Mouse (Mus musculus): ENCODE data around the gene Fchsd2.
A peak's percentile ranks its signal among the peaks of the same experiment; 100 is the strongest.

The Fchsd2 gene

DNA sequence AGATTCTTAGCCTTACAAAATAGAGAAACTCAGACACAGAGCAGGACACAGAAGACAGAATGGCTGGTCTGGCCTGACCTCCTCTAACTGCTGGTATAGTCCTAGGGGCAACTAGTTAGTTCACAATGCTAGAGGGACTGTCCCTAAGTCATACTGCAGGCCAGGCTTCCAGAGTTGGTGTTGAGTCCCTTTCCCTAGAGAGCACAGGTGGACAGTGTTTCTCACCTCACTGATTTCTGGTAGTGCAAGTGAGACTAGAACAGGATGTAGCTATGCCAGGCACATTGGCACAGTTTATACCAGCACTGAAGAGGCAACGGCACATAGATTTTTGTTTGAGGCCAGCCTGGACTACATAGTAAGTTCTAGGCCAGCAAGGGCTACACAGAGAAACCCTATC lies 200.0 kb downstream of the Fchsd2 start:
- DNase-seq: no peak

DNA sequence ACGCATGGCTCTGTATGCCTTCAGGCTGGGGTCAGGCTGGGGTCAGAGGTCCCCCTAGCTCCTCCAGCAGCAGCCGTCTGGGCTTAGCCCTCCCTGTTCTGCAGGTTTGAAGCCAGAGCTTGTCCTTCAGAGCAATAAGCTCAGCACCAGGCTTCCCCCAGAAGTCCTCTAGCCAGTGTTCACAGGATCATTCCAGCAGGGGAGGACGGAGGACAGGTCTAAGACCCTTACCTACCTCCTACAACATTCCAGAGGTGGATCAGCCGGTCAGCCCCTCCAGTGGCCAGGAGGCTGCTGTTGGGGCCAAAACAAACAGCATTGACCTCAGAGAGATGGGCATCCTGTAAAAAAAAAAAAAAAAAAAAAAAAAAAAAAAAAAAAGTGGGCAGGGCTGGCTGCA lies 200.5 kb downstream of the Fchsd2 start:
- no peak for DNase-seq

DNA sequence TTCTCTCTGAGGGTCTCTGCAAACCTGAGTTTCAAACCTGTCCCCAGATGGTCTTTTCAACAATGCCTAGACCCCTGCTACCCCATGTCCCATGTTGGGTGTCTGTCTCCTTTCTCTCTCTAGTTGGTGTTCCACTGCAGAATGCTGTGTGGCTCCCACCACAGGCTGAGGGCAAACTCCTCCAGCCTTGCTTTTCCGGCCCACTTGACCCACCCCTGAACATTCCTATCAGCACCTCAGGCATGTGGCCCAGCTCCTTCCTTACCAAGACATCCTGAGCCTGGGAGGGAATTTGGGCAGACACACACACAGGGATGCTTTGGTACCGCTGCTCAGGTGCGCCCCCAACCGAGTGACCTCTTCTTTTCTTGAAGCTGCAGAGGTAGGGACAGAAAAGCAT lies 200.9 kb downstream of the Fchsd2 start:
- peak; percentile 13 for DNase-seq

DNA sequence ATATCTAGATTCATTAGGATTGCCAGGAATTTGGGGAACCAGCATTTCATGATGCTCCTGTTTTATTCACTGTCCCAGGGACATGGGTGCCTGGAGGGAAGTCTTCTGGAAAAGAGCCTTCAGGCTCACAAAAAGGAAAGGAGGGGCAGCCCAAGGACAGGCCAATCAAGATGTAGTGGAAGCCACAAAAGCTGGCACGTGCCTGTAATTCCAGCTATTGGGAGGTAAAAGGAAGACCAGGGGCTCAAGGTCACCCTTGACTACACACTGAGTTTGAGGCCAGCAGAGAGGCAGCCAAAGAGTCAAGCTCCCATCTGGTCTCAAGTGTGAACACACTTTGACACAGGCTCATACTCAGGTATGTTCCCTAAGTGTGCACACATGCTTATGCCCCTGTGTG lies 202.8 kb downstream of the Fchsd2 start:
- DNase-seq: peak; percentile 39

DNA sequence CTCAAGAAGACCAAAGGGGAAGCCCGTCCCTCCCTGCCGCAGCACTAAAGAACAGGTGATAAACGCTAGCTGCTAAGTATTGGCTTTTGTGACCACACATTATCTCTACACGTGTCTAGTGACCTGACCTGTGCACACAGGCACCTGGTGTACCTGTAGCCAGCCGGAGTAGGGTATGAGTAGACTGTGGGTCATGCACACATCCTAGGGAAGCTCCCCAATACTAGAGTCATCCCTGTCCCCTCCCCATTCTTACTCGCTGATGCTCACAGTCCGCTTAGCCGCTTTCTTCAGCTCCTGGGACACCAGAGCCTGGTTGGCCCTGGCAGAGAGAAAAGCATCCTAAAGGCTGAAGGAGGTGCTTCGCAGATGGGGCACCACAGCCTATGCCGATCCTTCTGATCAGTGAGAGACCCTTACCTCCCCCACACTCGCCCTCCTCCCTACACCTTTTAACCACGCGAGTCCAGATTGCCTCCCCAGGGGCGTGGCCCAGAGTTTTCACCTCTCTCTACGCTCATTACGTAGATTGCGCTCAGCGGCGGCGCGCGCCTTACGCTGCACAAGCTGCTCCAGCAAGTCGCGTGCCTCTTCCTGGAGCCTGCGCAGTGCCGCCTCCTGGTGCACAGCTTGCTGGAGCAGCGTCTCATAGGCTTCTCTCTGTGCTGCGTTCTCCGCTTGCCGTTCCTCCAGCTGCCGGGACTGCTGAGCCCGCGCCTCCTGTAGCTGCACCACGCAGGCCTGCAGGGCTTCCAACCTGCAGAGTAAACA lies 203.8 kb downstream of the Fchsd2 start:
- peak; percentile 89 for DNase-seq

DNA sequence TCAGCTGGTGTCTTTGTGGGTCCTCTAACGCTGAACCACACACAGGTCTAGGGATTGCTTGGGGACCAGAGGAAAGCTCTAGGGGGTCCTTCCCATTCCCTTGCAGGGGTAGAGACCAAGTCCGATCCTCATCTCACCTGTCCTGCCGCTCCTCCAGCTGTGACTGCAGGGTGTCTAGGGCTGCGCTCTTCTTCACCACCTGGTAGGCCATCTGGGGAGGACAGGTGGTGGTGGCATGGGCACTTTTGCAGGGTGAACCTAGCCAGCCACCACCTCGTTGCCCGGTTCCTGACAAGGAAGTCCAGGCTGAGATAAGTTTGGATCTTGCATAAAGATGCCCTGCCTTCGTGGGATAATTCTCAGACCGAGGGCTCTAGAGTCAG lies 204.4 kb downstream of the Fchsd2 start:
- peak; percentile 77 for DNase-seq

DNA sequence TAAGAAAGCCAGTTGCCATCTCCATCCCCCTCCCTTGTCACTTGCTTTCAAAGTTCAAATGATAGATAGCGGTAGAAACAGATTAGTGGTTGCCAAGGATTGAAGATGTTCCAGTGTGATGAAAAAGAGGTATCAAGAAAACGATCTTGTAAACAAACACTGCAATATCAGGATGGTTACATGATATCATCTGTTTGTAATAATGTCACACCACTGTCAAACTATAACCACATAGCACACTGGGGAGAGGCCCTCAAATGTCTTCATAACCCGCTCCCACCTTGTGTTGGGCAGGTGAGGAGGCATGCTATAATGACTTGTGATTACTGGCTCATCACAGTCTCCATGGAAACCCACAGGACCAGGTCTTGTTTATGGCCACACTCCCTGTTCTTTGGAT lies 205.7 kb downstream of the Fchsd2 start:
- DNase-seq: peak; percentile 26

DNA sequence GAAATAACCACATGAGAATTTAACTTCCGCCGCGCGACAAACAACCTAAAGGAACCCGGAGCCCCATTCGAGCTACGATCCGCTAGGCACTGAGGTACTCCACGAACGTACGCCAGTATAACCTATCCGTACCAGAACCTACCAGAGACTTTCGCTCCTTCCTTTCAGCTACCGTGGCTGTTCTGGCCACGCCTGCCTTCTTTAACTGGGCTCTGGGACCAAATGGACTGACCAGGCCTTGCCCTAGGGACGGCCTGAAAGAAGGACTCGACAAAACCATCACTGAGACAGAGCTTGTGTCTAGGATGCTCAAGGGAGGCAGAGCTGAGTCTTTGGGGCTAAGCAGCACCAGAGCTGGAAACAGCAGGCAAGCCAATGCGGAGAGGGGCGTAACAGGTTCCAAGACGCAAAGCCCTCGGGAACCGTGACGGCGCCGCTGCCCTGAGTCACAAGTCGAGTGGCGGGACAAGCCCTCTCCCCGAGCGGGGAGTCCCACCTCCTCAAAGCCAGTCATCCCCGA lies 208.8 kb downstream of the Fchsd2 start:
- no peak for DNase-seq

DNA sequence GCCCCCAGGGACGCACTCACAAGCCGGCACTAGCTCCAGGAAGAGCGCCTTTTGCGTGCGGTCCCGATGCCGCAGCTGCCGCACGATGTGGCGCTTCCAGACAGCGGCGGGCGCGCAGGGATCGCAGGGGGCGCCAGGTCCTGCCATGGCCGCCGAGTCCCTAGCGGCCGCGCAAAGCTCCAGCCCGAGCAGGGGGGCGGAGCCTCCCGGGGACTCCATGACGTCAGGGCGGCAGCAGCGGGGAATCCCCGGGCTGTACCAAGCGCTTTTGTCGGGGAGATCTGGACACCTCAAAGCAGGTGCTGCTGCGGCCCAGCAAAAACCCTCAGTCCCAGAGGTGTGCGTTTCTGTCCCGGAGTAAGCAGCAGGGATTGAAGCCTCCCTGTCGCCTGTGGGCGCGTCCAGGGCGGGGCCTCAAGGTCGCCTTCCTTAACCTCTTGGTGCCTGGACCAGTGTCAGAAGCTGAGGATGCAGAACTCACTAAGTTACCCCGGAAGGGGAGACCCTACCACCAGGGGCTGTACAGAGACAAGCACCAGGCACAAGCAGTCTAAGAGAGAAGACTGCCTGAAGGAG lies 209.3 kb downstream of the Fchsd2 start, which contains the start of gene Atg16l2:
Gene Atg16l2, minus strand, starts transcription at position 371 of the 576 bp plus-strand sequence.
- DNase-seq: peak; percentile 97

DNA sequence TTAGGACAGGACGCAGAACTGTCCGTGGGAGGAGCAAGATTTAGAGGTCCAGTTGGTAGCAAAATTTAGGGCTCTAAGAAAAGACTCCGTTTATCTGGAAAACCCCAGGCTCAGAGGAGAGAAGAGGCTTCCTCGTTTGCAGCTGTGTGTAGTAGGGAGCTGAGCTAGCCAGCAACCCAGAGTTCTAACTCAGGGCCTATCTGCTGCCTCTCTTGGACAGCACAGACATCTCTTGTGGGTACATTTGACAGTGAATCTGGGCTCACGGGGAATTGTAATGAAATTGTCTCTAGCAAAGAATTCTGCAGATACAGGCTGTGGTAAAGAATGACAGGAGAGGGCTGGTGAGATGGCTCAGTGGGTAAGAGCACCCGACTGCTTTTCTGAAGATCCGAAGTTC lies 210.0 kb downstream of the Fchsd2 start:
- peak; percentile 52 for DNase-seq

DNA sequence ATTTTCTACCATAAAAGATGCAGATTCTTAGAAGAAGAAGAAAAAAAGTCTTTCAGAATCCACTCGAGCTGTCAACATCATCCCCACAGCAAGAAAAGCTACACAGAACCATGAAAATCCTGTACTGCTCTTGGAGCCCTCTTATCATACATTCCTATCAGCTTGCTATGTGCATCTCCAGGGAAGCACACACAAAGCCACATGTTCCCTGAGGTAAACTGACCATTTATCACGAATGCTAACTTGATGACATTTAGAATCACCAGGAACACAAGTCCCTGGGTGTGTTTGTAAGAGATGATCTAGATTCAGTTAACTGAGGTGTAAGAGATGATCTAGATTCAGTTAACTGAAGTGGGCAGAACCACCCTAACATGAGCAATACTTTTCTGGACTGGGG lies 214.2 kb downstream of the Fchsd2 start:
- DNase-seq: no peak

DNA sequence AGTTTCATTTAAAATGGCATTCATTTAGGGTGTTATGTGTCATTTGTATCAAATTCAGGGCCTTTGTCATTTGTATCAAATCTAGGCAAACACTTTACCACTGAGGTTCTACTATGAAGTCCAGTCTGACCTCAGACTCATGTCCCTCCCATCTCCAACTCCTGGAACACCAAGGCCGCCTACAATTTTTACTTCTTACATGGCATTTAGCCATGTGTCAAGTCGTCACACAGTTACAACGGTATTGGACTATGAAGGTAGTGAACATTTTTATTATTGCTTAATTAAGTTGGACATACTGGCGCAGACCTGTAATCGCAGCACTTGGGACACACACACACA lies 217.3 kb downstream of the Fchsd2 start:
- no peak for DNase-seq

DNA sequence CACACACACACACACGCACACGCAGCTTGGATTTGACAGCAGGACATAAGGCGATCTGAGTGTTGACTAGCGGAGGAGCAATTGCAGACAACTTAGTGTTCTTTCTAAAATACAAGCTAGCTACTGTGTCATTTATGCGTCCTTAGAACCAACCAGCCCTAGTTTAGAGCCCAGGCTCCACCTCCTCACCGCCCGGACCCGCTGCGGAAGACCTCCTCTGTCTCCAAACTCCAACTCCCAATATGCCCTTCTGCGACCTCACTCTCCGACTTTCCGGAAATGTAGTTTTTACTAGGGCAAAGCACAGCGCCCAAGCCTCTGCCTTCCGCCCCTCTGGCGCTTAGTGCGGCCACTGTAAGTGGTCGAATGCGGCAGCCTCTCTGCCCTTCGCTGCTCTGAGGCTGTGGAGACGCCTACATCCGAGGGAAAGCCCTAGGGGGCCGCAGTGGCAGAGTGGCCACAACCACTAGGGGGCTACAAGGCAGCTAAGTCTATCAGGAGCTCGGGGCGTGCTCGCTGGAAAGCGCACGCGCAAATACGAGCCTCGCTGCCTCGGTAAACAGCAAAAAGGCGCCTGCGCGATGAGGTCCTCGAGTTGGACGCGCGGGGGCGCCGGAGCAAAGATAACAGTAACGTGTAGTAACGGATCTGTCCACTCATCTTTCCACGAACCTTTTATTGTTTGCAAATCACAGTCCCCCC lies 217.8 kb downstream of the Fchsd2 start:
- peak; percentile 99 for DNase-seq

DNA sequence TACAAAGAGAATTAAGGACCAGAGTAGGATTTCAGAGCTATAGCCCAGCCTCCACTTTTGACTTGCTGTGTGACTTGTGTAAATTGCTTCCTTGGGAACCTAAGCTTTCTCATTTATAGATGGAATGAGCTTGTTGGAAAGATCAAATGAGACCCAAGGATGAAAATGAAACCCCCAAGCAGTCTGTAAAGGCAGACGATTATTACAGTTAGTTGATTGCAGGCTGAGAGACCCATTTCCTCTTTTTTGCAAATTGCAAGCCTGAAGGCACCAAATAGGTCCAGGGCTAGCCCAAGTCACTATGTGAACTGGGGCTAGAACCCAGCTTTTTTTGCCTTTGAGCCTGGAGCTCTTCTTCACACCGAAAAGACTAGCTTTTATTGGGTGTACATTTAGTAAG lies 218.4 kb downstream of the Fchsd2 start:
- DNase-seq: no peak

DNA sequence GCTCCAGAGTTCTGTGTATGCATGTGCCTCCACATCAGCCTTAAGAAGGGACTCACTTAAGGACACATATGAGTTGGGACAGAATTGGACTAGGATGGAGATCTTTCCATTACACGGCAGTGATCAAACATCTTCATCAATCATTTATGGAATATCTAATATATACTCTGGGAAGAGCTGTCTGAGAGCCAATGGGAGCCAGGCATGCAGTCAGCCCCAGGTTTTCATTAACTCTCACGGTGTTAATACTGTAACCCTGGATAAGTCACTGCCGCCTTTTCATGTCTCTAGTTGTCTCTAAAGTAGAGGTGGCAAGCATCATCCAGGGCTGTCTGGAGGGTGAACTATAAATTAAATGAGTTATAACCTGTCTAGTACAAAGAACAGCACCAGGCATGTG lies 220.4 kb downstream of the Fchsd2 start:
- DNase-seq: no peak

DNA sequence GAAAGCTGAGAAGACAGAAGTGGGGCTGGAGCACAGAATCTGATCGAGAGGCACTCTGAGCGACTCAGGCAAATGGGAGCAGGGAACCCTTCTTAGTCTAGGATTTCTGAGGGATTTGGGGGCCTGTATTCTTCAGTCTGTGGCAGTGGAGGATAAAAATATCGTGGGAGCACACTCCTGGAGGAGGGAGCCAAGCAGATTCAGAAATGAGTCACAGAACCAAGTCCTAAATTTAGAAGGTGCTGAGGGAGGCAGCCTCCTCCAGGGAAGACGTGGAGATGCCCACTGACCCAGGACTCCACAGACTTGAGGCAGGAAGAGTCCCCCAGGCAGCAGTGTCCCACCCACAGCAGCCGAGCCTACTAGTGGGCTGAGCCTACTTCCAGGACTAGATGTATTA lies 221.7 kb downstream of the Fchsd2 start:
- DNase-seq: no peak

DNA sequence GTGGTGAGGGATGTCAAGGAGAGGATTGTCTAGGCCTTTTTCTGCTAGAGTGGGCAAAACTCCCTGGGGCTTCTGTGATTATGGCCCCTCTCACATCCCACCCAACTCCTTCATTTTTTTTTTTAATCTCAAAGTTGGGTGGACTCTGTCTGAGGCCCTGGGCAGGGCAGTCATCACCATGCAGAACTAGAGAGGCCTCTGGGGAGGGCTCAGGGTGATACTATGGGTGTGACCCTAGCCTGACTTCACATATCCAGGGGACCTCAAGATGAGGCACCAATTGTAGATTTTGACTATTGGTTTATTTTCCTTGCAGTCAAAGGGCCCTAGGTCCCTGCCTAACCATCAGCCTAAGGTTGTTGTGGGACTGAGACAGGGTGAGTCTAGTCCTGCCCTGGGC lies 223.0 kb downstream of the Fchsd2 start:
- DNase-seq: no peak

DNA sequence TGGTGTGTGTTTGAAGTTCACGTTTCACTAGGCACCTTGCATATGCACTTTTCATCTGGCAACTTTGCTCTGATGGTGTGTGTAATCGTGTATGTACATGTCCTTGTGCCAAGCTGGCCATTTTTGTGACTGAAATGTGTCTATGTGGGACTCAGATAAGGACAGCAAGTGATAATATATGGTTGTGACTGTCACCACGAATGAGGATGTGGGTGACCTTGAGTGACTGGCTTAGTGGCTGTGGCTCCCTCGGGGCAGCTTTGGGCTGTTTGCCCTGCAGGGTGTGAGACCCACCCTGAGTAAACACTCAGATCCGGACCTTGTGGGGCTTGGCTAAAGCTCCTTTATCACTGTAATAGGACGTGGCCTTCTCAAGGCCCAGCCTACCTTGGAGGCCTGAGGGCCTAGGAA lies 223.9 kb downstream of the Fchsd2 start:
- DNase-seq: no peak

DNA sequence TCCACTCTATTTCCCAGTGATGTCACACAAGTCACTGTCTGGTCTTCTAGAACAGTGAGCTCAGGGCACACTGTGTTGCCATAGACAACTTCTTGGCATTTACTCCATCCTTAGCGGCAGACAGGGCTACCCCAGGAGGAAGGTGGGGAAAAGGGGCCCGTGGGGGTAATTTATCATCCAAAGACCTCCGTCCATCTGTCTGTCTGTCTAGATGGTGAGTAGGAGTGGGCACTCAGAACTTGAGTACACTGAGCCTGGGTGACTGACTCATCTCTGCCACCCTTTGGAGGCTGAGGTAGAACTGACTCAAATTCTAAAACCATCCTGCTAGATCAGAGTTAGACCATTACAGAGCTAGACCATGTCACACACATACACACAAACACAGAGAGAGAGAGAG lies 224.4 kb downstream of the Fchsd2 start, which contains the start of gene Stard10:
Gene Stard10, plus strand, starts transcription at position 73 of the 400 bp plus-strand sequence.
- DNase-seq: no peak

DNA sequence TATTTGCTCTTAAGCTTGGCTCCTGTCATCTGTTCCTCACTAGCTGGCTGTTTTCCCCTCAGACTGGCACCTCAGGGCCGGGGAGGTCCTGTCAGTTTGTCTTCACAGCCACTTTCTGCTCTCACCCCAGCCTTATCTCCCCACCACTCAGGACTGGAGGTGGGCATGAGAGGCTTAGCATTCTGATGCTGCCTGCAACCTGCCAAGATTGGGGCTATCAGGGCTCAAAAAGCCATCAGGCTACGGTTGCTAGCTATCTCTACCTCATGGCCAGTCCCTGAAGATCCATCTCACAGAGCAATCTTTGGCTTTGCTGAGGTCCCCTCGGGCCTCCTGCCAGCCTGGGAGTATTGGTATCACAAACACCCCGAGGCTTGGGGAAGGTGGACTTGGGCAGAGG lies 226.2 kb downstream of the Fchsd2 start:
- DNase-seq: no peak

DNA sequence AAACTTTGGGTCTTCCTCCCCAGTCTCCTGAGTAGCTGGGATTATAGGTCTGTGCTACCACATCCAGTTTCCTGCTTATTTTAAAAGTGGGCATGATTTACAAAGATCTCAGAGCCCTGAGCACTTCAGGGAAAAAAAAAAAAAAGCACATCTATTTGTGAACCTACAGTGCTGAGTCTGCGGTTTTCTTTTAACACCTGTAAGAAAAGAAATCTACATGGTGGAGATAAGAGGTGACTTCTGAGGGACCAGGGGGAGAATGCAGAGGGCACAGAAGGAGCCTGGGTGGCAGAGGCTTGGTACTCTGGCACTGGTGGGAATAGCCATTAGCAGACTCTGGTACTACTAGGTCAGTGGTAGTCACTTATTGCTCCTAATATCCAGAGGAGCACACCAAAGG lies 227.1 kb downstream of the Fchsd2 start:
- DNase-seq: no peak

DNA sequence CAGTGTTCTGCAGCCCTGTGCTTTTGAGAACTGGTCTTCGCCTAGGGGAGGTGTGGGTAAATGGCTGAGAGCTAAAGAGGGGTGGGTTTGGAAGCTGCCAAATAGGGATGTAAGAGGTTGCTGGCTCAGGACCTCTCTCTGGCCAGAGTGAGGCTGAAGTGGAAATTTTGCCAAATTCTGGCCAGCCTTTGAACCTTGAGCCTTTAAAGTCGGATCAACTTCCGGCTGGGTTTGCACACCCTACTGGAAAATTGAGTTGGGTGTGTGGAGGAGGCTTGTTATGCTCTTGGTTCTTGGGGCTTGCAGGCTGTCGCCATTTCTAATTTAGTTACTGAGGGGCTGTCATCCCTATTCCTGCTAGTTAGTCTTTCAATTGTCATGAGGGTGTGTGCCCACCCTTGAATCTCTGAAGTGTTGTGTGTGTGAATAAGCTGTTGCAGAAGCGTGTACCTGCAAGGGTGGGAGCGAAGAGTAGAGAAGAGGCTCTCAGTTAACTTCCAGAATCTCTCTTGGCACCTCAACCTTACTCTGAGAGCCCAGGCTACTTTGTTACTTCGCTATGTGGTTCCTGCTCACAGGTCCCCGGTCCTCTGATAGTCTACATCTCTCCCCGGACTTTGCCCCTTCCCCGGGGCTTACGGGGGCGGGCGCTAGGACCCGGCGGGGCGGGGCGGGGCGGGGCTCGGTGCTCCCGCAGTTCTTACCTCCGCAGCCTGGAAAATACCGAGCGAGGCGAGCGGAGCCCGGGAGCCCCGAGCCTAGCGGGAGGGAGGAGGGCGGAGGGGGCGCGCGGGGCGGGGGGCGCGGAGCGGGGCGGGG lies 227.9 kb downstream of the Fchsd2 start:
- no peak for DNase-seq

DNA sequence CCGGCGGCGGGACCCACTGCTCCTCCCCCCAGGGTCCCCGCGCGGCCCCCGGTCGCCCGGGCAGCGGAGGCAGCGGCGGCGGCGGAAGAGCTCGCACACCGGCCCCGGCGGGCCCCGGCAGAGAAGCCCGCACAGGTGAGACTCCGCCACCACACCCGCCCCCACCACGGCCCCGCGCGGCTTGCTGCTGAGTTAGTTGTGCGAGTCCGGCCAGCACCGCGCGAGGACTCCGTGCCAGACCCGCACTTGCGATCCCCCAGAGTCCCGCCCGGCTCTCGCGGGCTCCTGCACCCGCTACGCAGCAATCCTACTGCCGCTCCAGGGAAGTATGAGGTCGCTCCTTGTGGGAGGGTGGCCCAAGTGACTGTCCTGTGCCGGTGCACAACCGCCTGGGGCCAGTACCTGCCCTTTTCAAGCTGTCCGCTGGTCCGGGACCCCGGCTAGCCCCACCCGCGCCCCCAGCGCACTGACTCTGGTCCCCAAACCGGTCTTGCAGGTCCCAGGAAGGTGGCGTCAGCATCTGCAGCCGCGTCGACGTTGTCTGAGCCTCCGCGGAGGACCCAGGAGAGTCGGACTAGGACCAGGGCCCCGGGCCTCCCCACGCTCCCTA lies 228.7 kb downstream of the Fchsd2 start:
- DNase-seq: no peak

Measured in cerebellum, adult 9-10 months (tissue).